Mouse (Mus musculus) skeletal muscle tissue, postnatal 0 days (tissue): ENCODE results near the gene Vegfd. TPM values are rescaled to one million over a fixed set of nuclear protein-coding genes. Genes with fewer than 3 reads are reported as not detected.

ENCODE experiments used
- polyA plus RNA-seq: library from polyadenylated mRNA; unstranded; fragments of >200 nt; fragmentation: Nextera tagmentation; extraction: Ambion mirVana; gene quantifications from 2 replicates; pipeline ENCODE4 v1.2.1, GENCODE M21; 2015

Vegfd gene
- polyA plus RNA-seq, result 5.1 and 6.6 TPM in 2 replicates

DNA sequence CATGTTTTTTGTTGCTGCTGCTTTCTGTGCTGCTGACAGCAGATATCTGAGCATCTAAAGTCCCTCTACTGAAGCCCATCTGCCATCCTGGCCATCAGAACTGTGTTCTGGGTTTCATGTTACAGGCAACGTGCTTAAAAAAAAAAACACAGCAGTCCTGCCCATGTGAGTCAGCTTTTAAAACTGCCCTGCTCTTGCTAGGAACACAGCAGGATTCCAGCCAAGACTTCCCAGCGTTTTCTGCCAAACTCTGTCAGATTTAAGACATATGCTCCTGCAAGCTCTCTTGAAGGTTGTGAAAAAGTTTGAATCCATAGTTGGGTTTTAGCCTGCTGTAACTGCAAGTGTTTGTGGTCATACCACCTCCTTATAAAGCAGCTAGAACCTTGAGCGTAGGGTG lies at the start of gene Vegfd:
TSS of gene Vegfd (plus strand) at position 298 of the 400 bp plus-strand sequence.

DNA sequence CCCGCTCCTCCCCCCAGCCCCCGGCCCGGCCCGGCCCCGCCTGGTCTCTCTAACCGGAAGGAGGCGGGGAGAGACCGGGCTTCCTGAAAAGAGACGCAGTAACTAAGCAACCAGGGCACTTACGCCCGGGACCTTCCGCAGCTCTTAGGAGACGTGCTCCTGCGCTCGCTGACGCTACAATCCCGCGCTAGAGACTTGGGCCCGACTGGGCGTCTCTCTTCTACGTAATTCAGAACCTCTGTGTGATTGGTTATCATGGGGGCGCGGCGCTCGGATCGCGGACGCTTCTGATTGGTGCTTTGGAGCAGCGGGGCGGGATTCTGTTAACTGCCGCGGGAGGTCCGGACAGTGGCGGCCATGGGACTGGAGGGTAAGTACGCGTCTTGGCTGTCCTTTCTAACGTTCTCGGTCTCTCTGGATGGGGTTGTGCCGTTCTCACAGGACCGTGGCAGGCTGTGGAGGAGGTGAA lies 46.3 kb downstream of the Vegfd start, which contains the start of gene Piga:
TSS of gene Piga (plus strand) at position 317 of the 469 bp plus-strand sequence.

DNA sequence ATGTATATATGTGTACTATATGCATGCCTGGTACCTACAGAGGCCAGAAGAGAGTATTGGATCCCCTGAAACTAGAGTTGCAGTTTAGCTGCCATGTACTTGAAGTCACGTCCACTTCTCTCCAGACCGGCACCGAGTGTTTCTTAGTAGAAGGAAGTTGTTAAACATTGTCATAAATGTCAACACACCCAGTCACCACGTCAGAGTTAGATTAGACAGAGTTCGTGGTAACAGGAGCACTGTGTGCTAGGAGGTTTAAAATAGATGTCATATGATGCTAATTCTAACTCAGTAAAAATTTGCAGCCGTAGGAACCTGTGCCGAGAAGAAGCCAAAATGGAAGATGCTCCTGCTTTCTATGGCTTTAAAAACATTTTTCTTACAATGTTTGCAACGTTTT lies 63.5 kb downstream of the Vegfd start, which contains the start of gene Asb11:
TSS of gene Asb11 (plus strand) at position 286 of the 400 bp plus-strand sequence.

Other genes starting within 250 kb of the Vegfd start
- 0.15 and 0.63 TPM in 2 replicates for gene Ace2, start 234.0 kb upstream of the Vegfd start, polyA plus RNA-seq
- gene Bmx, start 115.2 kb upstream of the Vegfd start, polyA plus RNA-seq, result 0.51 and 0.55 TPM in 2 replicates
- 6.5 and 7.2 TPM in 2 replicates for gene Pir, start 104.0 kb upstream of the Vegfd start, polyA plus RNA-seq
- 2.1 and 2.4 TPM in 2 replicates for gene Piga, start 46.4 kb downstream of the Vegfd start, polyA plus RNA-seq
- 22.3 and 30.1 TPM in 2 replicates for gene Asb11, start 63.6 kb downstream of the Vegfd start, polyA plus RNA-seq
- gene Asb9, start 132.9 kb downstream of the Vegfd start, polyA plus RNA-seq, result not detected in 2 replicates